Mouse (Mus musculus): ENCODE data around the gene Chia1. TPM values are rescaled to one million over a fixed set of nuclear protein-coding genes. Genes with fewer than 3 reads are reported as not detected.

Chia1 gene
- polyA plus RNA-seq, 1 experiment from 2014 or later, result 1.5 TPM

DNA sequence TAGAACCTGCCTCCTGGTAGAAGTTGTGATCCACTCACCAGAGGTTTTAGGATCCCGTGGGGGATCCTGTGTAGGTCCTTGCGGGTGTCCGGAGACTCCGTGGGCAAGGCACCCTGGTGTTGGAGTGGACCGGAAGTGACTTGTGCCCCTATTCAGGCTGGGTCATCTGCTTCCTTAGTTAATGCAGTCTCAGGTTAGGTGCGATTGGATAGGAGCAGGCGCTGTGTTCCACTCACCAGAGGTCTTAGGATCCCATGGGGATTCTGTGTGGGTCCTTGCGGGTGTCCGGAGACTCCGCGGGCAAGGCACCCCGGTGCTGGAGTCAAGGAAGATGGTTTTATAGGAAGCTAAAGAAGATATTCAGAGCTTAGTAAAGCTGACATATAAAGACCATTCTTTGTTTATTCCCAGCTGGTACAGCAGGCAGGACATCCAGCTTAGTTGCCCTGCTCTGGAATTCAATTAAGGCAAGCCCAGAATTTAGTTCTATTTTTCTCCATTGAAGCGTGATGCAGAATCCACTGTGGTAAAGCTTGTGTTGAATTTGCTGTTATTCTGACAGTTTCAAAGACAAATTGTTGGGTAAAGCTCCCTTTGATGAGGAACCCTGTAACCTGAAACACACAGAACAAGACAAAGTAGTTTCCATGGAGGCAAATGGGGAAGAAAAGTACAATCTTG is 64.6 kb downstream of the Chia1 start:
- WGBS, result 85% methylated on average over 13 of the region's 13 CpGs
- Histone ChIP-seq H3K9ac (ENCODE audit: low read length) (no peak overlapping the region), H3K4me2 (replicated peaks; ENCODE audit: low read depth) (no peak overlapping the region), H3K36me3 (ENCODE audit: control insufficient read depth, insufficient read depth, low read length) (no peaks in the 10 kb centered on the region), H3K27me3 (ENCODE audit: control insufficient read depth, insufficient read depth, low read length) (no peaks in the 10 kb centered on the region), H3K9me3 (ENCODE audit: control insufficient read depth, low read length) (no peaks in the 10 kb centered on the region), H3K27ac (replicated peaks) (no peak overlapping the region), H3K4me3 (ENCODE audit: low read depth, low read length) (no peak overlapping the region), H3K4me1 (replicated peaks; ENCODE audit: control insufficient read depth, insufficient read depth) (no peaks in the 10 kb centered on the region)
- DNase-seq (ENCODE audit: low spot score), result no peak
- no peak for TF ChIP-seq EP300 (optimal IDR thresholded peaks at IDR 0.05)
- no peak for TF ChIP-seq CTCF (IDR thresholded peaks at IDR 0.05; ENCODE audit: low read depth)
- no peak for ATAC-seq (ENCODE audit: low FRiP score, low TSS enrichment)

Other genes starting within 250 kb of the Chia1 start
- gene Adora3, start 242.4 kb upstream of the Chia1 start, polyA plus RNA-seq (2015; fragmentation: Nextera tagmentation; extraction: Ambion mirVana), result 0.34 and 0.47 TPM in 2 replicates
- gene Tmigd3, start 242.3 kb upstream of the Chia1 start, polyA plus RNA-seq (2015; fragmentation: Nextera tagmentation; extraction: Ambion mirVana), result 0.17 and 0.36 TPM in 2 replicates
- gene I830077J02Rik, start 180.6 kb upstream of the Chia1 start, polyA plus RNA-seq (2015; fragmentation: Nextera tagmentation; extraction: Ambion mirVana), result 0.63 and 1.2 TPM in 2 replicates
- gene Wdr77, start 153.9 kb upstream of the Chia1 start, polyA plus RNA-seq (2015; fragmentation: Nextera tagmentation; extraction: Ambion mirVana), result 52.7 and 54.4 TPM in 2 replicates
- 406 and 414 TPM in 2 replicates for gene Atp5f1, start 153.1 kb upstream of the Chia1 start, polyA plus RNA-seq (2015; fragmentation: Nextera tagmentation; extraction: Ambion mirVana)
- 0.54 and 0.56 TPM in 2 replicates for gene Ovgp1, start 139.5 kb upstream of the Chia1 start, polyA plus RNA-seq (2015; fragmentation: Nextera tagmentation; extraction: Ambion mirVana)
- gene Pifo, start 98.6 kb upstream of the Chia1 start, polyA plus RNA-seq (2015; fragmentation: Nextera tagmentation; extraction: Ambion mirVana), result not detected in 2 replicates
- gene Chil5, start 80.4 kb upstream of the Chia1 start, polyA plus RNA-seq (2015; fragmentation: Nextera tagmentation; extraction: Ambion mirVana), result 0.17 TPM in 1 of 2 replicates, not detected in the other
- 0.24 and 0.39 TPM in 2 replicates for gene Chil3, start 54.3 kb downstream of the Chia1 start, polyA plus RNA-seq (2015; fragmentation: Nextera tagmentation; extraction: Ambion mirVana)
- 1.0 and 1.2 TPM in 2 replicates for gene Chil4, start 106.3 kb downstream of the Chia1 start, polyA plus RNA-seq (2015; fragmentation: Nextera tagmentation; extraction: Ambion mirVana)